Mouse (Mus musculus) lung, adult 2 months (tissue): Measurements from ENCODE around the gene Fkbp7.

Experiments used
- CTCF ChIP-seq: fragments of 200-500 bp; IDR thresholded peaks from 2 replicates; pipeline ENCODE4 v1.5.1; 2011; ENCODE audit warnings: mild to moderate bottlenecking, low read length, control low read depth; ENCODE audit not compliant: insufficient read depth
- POLR2A ChIP-seq: fragments of 200-500 bp; IDR thresholded peaks from 2 replicates; pipeline ENCODE4 v1.6.1; 2011; ENCODE audit warnings: low read depth, mild to moderate bottlenecking, control low read depth, low read length, borderline replicate concordance; ENCODE audit errors: extremely low read depth

DNA sequence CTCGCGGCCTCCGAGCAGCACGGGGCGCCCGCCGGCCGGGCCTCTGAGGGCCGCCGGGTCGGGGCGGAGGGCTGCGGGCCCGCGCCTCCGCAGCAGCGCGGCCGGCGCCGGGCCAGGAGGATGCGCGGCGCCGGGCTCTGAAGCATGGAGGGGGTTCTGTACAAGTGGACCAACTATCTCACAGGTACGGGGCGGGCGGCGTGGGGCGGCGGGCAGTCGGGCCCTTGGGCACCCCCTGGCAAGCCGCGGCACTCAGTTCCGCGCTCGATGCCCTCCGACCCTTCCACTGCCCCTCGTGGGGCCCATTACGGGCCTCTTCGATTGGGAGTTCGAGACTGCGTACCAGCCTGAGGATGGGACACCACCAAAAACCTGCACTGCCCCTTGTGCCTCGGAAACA, 2.5 kb upstream of the Fkbp7 start:
- TF ChIP-seq POLR2A (no peak), CTCF (no peak)
